Mouse (Mus musculus) adrenal gland (tissue): ENCODE results near the gene Pde4b.

Source experiments
- intact Hi-C: fragments of 180-260 bp; cut with DNase I; formaldehyde crosslinking; loops from one replicate; pipeline ENCODE4 v1.15.1; 2025

Gene Pde4b

DNA sequence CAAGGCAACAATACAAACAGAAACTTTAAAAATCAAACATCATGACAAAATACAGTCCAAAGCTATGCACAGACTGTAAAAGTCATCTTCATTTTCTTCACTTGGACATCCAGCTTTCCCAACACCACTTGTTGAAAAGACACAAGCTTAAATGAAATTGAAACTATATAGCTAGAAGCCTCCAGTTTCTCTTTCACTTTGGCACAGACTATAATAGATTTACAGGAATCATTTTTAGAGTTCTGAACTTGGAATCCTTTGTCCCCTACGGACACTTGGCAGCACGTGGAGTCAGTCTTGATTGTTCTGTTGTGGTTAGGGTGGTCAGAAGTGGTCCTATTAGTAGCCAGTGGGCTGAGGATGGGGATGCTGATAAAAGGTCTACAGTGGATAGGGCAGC is 191.6 kb downstream of the Pde4b start:
- intact Hi-C loops, result no loop called here

DNA sequence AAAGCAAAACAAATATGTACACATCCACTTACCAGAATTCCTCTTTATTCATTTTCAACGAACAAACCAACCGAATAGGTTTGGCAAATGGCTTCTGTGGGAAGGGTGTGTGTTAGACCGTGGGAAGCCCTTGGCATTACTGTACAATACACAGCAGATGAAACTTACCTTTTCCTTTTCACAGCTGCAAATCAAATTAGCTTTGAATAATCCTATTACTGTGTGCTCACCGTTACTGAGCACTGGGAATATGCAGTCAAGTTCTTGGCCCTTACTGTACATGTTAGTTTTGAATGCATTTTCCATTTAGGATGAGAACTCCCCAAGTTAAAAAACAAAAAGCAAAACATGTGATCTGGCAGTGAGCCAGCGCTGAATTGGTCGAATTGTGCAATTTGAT is 199.8 kb downstream of the Pde4b start:
- intact Hi-C loops, result no loop called here

DNA sequence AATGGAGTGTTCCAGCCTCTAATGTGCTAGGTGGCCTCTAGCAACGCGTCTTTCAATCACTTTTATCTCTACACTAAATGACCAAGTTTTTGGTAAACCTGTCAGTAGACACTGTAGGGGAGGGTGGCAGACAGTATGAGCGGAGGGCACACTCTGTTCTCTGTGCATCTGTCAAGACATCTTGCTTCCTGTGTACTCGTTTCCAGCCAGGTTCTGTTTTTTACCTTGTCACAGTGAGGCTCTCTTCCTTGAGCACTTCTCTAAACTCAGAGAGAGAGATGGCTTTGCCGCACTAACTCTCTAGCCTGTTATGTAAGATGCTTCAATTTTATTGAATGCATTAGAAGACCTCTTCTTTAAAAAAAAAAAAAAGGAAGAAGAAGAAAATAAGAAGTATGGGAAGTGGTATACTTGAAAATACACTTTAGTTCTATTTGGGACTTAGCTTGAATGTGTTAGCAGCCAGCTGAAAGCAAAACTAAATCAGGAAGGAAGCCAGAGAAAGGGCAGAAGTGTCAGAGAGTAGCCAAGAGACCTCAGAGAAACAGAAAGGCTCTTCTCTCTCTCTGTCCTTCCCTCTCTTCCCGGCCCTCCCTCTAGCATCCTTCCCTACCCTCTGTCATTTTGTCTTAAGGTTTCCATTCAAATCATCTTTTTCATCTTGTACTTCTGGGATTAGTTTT is 202.8 kb downstream of the Pde4b start:
- intact Hi-C loops, result no loop called here

DNA sequence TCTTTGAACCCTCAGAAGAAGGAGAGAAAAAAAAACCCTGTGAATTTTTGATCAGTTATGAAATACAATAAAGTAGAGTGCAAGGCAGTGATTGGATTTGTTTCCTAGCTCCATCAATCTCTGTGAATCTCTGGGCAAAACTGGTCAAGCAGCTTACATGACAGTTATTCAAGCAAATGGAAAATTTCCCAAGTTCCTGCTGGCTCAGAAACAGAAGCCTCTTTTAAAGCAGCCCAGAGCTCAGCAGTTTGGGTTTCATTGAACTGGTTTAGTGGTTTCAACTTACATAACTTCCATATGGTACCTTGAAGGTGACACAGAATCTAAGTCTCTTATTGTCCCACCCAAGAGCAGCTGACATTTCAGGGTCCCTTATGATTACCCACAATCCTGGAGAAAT is 210.2 kb downstream of the Pde4b start:
- intact Hi-C loops, result no loop called here

DNA sequence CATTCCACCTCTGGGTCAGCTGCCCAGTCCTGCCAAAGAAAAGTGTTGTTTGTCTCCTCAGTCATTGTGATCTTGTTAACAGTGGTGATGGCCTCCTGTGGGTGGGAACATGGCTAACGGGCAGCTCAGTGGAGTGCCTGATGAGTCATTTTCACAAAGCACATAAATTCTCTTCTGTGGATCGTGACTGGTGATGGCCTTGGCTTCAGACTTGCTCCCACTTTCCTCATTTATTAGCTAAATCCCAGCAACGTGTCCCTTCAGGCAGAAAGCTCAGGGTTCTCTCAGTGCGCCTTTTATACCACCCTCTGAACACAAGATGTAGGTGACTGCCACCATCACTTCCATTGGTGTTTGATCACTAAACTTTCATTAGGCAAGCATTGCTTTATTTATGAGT is 215.2 kb downstream of the Pde4b start:
- intact Hi-C loops, result no loop called here

DNA sequence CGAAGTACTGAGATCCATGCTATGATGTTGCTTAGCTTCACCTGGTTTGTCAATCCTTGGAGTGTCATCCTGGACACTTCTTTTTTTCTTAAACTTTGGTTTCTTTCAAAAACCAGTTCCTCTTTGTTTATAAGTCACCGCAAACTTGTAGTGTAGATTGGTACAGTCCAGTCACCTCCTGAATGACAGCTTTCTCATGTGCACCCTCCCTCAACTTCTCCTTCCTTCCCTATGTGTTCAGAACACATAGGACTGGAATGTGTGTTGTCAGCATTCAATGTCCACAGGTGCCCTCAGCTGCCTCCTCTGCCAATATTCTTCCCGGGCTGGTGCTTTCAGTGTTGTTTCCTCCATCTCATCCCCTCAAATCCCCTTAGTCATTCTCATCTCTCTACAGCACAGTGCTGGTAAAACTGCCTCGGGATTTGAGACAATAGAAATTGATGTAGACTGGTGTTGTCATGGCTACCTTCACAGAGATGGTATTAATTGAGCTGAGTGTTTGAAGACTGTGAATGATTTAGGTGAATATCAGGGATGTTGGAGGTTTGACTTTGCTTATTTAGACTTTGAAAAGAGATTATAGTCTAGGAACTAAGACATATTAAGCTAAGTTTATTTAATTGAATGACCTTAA is 220.4 kb downstream of the Pde4b start:
- intact Hi-C loops, result no loop called here

DNA sequence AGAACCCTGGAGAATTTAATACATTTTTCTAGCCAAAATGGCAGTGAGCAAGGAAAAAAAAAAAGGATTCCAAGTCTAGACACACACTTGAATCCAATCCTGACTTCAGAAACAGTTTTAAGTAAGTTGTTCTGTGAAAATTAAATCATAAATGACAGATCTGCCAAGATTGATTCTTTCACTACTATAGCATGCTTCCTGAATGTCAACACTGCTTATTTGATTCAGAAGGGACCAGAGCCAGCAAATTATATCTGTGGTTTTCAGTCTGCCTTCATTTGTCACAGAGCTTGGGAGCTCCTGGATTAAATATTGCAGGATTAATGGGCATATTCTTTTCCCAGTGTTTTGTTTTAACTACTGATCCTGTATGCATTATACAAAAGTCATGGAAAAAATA is 223.3 kb downstream of the Pde4b start:
- intact Hi-C loops, result no loop called here

DNA sequence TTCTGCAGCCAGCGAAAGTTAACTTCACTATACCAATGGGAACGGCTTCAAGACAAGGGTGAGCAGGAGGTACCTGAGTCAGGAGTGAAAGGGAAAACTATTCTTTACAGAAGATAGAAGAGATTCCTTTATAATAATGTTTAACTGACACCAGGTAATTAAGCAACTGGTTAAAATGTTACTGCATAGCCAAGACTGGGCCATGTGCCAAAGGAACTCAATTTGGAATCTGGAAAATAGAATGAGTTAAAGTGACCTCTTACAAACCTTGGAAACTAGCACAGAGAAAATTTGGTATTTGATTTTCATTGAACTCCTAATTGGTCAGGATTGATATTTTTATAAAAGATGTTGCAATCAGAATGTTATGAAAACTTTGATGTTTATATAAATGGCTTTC is 228.7 kb downstream of the Pde4b start:
- intact Hi-C loops, result no loop called here

DNA sequence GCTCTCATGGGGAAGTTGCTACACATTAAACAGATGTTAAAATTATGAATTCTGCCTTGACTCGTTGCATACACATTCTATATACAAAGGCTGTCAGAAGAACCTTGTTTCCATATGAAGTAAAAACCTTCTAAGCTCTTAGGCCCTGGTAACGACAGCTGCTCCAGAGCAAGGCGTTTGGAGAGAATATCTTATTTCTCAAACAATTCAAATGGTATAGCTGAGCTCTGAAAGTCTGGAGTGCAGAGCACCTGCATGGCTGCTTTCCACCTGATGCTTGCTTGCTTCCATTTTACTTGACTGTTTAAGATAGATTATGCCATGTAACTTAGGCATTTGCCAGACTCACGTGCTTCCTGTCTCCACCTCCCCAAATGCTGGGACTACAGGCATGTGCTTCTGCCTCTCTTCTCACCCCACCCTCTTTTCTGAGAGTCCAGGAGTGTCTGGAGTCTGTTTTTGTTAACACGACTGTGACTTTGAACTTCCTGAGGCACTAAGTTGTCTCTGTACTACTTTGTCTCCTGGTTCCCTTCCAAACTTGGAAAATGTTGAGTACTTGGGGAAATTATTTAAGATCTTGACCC is 229.4 kb downstream of the Pde4b start:
- intact Hi-C loops, result no loop called here

DNA sequence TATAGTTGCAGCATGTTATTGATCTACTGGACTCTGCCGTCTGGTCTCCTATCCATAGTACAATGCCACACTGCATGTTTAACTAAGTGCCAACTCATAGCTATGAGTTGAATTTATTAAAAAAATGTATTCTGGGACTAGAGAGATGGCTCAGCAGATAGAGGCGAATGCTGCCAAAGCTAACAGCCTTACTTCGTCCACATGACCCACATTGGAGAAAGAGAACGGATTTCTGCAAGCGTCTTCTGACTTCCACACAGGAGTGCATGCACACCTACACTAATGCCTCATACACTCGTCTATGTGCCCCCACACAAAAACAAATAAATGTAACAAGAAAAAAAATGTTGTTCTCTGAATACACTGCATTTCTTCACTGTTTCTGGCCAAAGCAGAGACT is 231.3 kb downstream of the Pde4b start:
- intact Hi-C loops, result no loop called here

DNA sequence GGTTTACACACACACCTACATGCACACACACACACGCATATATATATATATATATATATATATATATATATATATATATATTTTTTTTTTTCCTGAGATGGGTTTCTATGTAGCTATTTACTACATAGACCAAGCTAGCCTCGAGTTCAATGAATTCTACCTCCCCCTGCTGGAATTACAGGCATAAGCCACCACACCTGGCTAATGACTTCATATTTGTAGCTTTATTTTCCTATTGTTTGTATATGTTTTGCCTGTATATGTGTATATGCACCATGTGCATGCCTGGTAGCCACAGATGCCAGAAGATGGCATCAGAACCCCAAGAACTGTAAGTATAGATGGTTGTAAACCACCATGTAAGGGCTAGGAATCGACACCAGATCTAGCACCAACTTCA is 234.0 kb downstream of the Pde4b start:
- intact Hi-C loops, result loop anchor here (2.0 kb wide), 1 partner anchor 95 kb away; no protein-coding TSS in a partner anchor

DNA sequence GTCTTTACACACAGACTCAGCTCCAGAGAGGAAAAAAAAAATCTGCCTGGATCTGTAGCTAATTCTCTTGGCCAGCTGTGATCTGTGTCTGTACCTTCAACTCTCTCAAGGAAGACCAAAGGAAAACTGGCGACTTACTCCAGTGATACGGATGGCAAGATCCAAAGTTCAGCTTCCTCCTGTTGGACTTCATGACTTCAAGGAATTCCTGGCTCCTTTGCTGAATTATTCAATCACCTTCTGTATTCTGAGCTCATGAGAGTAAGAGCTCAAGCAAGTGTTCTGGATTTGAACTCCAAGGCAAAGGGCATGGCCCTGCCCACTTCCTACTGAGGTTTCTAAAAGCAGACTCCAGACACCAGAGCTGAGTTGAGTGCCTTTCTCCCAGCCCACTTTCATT is 245.0 kb downstream of the Pde4b start:
- intact Hi-C loops, result no loop called here

DNA sequence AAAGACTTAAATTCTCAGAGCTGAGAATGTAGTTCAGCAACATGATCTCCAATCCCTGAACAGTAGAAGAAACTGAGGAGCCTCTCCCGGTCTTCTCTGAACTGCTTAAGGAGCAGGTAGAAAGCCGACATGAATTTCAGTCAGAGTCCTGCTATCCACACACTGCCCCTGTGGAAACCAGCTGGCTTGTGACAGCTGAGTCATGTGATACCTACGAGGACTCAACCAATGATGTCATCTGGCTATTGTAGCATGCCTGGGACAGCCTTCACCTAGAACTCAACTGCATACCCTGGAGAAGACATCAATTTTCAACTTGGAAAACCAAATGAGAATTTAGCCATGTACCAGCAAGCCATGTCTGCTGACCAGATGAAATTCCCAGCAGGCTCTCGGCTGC is 245.5 kb downstream of the Pde4b start:
- intact Hi-C loops, result no loop called here

DNA sequence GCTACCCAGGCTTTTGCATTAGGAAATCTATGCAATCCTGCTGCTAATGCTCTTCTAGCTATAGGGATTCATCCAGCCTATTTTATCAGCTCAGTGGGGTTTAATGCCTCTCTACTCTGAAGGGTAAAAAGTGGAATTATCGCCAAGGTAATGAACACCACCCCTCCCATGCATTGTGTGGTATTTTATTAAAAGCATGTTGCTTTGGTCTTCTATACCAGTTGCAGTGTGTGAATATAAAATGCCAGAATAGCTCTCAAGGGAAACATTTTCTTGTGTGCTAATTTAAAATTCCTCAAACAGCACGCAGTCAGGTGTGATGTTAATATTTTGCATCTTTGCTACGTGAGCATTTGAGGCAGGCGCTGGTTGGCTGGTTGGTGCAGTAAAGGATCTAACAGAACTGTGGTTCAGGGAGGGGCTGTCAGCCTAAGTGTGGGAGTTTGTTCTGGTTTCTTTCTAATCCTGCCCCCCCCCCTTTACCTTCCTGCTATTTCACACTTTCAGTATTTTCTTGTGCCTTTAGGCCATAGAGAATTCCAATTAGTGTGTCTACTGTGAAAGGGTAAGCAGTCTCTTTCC is 259.7 kb downstream of the Pde4b start:
- intact Hi-C loops, result no loop called here

DNA sequence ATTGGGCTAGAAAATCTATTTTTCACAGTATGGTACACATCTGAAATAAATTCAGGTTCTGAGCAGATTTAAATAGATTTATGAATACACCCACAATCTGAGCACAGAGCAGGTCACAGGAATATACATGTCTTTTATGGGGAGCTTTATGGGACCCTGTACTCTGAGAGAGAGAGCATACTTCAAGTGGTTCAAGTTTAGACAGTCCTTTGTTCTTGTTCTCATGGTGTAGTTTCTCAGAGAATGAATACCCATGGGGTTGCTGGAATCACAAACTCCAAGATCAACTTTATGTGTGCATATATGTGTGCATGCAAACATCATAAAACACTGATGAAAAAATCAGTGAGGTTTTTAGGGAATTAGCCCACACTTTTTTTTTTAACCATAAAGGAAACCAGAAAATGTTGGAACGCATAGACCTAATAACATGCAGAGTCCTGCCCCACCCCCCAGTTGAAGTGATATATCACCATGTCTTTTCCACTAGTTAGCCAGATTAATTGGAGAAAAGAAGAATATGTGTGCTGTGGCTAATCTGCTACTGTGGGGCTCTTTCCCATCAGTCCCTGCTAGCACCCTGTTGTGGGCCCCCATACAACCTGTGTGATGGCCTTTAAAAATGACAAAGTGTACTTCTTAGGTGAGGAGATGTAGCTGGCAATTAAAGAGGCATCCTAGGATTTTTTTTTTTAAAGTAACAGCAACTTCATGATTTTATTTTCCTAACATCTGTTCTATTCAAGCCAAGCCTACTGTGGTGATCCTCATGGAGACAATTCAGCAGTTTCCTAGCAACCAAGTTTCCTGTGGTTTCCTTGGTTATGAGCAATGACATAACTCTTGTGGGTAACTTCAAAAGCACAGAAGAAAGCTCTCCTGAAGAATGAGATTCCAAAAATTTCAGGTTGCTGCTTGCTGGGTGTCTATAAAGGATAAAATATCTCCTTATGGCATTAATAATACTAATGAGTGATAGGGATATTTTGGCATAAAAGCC is 264.4 kb downstream of the Pde4b start:
- intact Hi-C loops, result no loop called here

DNA sequence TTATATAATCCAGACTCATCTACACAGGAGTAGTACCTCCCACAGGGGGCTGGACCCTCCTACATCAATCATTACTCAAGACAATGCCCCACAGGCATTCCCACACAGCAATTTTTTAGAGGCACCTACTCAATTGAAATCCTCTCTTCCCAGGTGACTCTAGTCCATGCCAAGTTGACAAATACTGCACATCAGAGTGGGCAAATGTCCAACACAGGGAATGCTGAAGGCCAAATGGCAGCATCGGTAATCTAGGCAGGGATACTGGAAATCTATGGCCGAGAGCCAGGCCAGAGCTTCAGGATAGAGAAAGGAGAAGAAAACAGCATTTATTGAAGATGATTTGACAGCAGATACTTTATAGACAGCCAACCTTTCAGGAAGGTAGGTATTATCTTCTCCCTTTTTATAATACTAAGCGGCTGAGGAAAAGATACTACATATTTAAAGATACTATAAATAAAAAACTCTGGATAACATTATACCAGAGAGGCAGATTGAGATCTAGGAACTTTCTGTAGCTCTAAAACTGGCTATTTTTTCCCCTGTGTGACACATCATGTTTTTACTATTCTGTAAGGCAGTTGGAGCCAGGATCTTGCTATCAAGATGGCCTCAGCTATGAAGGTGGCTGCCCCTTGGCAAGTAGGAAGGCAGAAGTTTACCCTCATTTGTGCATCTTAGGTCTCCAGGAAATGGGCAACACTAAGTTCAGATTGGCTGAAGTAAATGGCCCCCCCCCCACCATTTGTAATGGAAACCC is 266.5 kb downstream of the Pde4b start:
- intact Hi-C loops, result no loop called here

DNA sequence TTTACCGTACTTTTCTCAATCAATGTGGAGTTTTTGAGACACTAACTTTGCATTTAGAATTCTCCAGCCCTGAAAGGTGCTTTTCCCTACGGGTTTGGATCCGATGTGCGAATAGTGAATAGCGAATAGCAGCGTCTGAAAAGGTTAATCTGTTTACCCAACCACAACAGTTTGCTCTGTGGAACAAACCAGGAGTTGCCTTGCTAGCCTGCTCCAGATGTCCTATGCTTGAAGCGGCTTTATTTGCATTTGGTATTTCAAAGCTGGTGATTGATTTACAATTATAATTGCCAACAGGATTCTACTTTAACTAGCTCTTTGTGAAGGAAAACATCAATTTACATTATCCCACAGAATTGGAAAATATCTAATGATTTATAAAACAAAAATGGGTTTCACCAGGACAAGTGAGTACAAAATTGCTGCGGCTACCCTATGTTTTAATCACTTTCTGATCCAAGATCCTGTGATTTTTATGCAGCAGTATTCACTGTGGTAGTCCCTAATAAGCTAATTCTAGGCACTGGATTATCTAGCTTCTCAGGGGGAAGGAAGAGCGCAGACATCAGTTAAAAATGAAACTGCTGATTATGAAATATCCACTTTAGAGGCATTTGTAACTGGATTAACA is 280.9 kb downstream of the Pde4b start:
- intact Hi-C loops, result no loop called here

DNA sequence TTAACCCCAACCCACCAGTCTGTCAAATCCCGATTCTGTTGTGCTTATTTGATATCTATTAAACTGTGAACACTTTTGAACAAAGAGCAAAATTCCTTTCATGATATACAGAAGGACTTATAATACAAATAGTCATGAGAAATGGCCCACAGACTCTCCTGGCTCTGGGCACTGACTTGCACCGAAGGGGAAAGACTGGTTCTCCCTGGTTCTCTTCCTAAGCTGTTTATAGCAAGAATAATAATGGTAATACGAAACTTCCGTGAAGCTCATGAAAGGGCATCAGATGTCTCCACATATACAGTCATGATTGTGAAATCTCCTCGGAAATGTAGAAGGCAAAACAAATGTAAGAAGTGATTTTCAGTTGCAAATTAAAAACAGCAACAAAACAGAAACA is 287.3 kb downstream of the Pde4b start:
- intact Hi-C loops, result no loop called here

DNA sequence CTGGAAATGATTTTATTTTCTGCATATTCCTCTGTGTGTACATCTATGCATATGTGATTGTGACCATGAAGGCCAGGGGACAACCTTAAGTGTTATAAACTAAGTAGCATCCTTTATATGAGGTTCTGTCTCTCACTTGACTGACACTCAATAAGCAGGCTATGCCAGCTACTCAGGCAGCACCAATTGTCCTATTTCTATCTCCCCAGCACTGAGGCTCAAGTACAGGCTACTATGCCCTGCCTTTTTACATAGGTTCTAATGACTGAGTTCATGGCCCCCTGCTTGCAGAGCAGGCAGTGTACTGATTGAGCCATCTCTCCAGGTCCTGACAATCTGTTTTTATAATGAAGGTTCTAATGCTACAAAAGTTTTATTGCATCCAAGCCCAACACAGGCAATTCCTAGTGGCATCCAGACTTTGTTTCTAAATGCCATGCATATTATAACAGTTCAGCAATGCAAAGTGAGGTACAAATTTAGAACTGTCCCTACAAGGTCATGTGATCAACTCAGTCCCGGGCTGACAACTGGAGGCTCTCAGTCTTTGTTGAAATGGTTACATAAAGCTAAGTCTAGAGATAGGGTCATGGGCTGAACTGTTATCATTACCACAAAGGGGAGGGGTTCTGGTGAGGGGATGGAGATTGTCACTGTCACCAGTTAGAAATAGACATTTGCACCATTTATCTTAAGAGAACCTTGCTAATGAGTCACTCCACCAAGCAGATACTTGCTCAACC is 295.6 kb downstream of the Pde4b start:
- intact Hi-C loops, result no loop called here
